Mouse (Mus musculus) lung, adult 18-20 months (tissue): ENCODE data around the gene Stag3.

ENCODE experiments used
- DNase-seq, 2 experiments: peaks; one replicate each; pipeline ENCODE4 v3.0.0; 2022; ENCODE audit warnings: mixed read lengths in 2 of 2

The Stag3 gene

DNA sequence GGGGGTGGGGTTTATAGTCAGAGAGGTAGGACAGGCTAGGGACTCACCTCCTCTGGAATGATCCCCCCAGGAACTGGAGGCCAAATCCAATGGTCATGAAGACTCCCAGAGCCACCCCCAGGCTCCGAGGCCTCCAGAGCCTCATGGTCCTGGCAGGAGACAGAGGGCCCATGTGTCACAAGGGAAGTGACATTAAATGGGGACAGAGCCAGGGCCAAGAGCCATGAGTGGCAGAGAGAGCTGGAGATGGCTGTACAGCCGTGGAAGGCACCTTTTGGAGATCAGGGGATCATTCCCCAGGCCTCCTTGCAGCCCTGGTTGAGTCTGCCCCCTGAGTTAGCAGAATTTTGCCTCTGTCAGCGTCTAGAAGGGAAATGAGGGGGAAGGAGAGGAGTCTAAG, 8.8 kb upstream of the Stag3 start:
- DNase-seq: no peak

DNA sequence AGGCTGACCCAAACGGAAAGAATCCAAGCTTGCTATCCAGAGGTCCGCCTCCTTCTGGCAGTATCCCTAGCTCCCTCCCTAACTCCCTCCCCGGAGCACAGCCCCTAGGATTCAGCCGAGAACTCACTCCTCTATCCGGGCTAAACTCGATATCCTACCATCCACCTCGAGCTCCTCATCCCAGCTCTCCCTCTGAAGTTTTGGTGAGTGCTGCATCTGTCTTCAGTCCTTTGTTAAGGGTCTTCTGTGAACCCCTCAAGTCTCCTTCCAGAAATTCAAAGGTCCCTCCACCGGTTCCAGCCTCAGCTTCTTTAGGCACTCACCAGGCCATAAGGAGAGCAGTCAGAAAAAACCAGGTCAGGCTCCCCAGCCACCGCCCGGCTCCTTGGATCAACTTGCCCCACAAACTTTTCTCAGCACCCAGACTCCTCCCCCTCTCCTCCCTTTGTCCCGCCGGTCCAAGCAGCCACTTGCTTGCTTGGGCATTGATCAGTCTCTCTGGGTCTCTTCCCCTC, 7.6 kb upstream of the Stag3 start, which contains the start of gene Gal3st4:
Gene Gal3st4 (minus strand): TSS at position 432 of the 515 bp plus-strand sequence.
- DNase-seq: no peak

DNA sequence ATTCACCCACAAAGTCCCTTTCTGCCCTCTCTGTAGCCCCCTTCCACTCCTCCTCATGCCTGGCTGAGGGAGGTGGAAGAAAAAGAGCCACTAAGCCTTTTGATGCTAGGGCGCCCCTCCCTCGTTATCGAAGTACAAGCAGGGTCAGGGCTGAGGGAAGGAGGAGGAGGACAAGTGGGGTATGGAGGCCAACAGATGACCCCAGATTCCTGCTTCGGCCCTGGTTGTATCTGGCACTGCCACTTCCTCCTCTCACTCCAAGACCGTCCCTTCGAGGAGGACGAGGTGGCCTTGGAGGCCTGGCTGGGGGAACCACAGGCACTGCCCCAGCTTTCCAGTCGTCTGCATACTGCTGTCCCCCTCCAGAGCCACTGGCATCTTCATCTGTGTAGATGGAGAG, 5.9 kb upstream of the Stag3 start:
- no peak for DNase-seq

DNA sequence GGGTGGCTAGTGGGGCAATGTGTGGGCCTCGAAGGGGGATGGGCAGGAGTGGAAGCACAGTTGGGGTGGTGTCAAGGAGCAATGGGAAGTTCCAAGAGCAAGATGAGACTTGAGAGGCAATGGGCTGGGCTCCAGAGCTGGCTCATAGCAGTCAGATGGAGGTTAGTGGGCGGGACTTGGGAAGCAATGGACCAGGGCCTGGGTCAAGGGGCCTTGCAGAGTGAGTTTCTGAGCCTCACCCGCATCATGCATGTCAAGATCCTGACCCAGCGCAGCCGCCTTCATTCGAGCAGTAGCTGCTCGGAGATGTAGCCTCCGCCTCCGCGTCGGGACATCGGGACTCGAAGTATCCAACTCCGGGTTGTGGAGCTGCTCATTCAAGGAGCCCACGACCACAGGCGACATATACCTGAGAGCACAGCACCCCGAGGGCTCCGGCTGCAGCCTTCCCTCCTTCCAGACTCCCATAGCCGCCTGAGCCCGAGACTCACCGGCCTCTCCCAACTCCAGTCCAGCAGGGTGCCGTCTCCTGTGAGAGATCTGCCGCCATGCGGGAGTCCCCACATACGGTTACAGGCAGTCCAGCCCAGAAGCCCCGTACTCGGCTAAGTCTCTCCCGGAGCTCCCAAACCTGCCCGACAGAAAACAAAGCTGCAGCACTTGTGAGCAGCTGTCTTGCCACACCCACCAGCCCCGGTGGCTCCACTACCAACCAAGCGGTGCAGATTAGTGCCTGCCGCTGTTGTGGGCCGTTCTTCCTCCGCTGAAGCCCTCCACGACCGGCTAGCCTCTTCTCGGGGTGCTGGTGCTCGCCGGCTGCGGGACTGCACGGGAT, 4.6 kb upstream of the Stag3 start:
- DNase-seq: no peak

DNA sequence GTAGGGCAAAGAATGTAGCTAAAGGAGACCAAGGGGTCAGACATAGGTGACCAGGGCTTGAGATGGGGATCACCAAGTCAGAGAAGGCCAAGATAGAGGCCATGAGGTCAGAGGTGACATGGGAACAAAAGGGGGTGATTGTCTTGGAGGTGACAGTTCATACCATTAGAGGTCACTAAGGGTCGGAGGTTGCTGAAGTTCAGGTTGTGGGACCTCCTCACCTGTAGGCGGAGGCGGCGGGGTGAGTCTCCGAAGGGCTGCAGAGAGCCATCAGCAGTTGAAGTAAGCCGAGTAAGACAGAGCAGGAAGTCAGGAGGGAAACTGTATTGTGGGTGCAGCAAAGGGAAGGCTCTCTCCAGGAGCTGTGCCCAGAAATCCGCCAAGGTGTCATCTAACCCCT, 2.0 kb upstream of the Stag3 start:
- no peak for DNase-seq

DNA sequence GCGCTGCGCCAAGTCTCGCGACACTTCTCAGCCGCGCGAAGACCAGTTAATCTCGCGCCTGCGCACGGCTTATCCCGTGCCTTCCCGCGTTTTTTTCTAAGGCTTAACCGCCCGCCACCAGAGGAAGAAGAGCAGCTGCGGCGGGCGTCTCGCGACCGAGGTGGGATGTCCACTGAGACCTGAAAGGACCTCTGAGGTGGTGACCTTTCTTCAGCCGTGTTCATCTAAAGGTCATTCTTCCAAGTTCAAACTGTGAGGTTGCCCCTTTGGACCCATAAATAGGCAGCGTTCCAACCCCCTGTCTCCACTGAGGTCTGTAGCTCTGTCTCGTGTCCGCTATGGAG, 357 bp downstream of the Stag3 start:
- no peak for DNase-seq

DNA sequence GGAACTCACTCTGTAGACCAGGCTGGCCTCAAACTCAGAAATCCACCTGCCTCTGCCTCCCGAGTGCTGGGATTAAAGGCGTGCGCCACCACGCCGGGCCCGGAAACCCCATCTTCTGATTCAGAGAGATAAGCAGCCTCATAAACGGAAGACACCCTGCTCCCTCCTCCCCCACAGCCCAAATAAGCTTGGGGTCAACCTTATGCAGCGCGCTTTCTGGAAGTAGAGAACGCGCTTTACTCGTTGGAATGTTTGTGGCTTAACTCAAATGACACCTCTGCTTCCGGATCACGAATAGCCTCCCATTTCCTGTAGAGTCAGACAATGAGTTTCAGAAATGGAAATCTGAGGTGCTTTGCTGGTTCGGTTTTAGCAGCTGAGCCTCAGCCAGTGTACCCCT, 789 bp downstream of the Stag3 start:
- no peak for DNase-seq

DNA sequence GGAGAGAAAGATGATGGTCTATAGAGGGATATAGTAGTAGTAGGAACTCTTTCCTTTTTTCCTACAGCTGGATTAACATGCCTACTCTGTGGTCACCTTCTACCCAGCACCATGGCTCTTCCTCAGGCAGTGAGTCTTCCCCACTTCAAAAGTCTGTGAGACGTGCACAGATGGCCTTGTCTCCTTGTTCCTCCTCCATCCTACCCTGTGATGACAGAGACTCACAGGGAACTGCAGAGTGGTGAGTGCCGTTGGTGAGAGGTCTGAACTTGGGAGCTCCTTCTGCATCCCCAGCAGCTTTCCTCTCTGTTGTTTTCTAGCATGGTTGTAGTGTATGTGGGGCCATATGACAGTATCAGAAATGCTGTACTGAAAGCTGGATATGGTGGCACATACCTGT, 1.8 kb downstream of the Stag3 start:
- DNase-seq: no peak

DNA sequence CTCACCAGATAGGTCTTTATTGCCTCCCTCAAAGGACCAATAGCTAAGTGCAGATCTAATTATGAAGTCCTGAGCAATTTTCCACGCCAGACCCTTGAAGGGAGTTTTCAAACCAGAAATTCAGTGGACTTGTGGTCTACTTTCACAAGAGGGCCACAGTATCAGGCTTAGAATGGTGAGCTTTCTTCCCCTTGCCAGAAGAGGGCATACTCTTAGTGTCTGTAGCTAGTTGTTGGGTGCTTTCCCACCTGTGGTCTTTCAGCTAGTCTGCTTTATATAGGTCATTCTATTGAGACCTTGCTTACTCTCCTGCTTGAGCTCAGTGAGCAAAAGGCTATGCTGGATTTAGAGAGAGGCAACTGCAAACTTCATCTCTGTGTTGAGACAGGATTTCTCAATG, 3.5 kb downstream of the Stag3 start:
- DNase-seq: no peak

DNA sequence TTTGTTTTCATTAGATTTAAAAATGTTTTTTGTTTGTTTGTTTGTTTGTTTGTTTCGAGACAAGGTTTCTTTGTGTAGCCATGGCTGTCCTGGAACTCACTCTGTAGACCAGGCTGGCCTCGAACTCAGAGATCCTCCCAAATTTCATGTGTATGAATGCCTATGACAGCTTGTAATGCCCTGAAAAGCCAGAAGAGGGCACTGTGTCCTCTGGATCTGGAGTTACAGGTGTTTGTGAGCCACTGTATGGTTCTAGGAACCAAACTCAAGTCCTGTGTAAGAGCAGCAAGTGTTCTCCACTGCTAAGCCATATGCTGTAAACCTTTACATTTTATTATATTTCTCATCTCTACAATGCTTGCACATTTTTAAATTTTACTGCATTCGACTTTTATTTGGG, 7.8 kb downstream of the Stag3 start:
- DNase-seq: no peak

DNA sequence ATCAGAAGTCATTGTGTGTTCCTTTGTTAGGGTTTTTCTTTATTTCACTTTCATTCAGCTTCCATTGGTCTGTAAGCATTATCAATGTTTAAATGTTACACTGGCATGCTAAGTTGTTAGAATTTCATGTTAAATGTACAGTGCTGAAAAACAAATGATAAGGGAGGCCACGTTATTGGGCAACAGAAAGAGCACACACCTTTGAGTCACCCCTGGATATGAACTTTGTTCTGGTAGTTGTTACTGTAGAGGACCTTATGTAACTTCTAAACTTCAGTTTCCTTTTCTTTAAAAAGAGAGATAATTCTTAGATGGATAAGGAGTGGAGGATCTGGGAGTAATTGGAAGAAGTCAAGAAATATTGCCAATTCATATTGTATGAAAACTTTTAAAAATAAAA, 11.6 kb downstream of the Stag3 start:
- DNase-seq: no peak

DNA sequence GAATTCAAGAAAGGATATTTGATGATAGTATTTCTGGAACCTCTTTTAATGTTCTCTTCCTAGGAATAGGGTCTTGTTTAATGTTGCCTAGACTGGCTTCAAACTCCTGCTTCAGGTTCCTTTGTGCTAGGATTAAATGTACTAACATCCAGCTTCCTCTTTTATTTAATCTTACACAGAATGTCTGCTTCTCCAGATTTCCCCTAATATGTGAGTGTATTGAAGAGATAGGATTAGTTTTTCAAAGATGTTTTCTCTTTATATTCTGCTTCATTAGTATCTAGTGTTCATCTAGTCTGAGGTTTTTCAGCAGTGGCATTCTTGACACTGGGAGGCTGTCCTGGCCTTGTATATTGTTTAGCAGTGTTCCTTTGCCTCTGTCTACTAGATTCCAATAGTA, 14.1 kb downstream of the Stag3 start:
- no peak for DNase-seq

DNA sequence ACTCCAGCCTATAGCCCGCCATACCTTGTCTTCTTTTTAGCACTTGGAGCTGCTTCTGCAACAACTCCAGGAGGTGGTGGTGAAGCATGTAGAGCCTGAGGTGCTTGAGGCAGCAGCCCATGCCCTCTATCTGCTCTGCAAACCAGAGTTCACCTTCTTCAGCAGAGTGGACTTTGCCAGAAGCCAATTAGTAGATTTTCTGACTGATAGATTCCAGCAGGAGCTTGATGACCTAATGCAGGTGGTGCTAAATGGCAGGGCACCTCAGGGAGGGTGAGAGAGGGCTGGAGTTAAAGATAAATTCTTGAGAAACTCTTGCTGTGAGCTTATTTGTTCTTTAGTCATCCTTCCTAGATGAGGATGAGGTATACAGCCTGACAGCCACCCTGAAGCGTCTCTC, 19.6 kb downstream of the Stag3 start:
- no peak for DNase-seq

DNA sequence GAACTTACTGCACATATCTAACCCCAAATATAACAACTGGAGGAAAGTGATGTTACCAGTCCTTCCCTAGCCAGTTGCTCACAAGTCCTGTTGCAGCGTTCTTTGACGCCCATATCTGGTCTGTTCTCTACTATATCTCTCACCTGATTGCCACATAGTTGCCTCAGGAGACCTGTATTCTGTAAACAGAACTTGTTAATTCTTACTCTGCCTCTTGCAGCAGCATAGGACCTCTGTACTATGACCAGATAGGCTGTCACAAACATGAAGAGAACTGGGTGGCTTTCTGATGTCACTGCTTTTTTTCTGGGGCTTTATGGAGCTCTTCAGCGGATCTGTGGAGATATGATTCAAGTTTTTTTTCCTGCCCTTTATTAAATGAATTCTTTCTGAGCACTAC, 32.8 kb downstream of the Stag3 start:
- no peak for DNase-seq

DNA sequence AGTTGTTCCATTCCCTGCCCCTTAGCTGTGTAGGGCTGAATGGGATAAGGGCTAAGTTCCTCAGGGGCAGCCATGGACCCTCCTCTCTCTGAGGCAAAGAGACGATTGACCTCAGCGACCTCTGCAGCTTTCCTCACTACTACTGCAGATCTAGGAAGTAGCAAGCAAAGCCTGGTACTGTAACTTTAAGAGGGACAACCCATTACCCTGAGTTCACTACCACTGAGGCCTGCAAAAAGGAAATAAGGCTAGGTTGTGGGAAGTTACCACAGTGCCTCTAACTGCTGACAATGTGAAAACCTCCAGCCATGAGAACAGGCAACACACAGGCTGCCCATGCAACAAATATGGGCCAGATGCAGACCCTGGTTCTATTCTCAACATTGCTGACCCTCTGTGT, 61.6 kb downstream of the Stag3 start, which contains the start of gene Pvrig:
Gene Pvrig (plus strand): TSS at position 301 of the 400 bp plus-strand sequence.
- no peak for DNase-seq

DNA sequence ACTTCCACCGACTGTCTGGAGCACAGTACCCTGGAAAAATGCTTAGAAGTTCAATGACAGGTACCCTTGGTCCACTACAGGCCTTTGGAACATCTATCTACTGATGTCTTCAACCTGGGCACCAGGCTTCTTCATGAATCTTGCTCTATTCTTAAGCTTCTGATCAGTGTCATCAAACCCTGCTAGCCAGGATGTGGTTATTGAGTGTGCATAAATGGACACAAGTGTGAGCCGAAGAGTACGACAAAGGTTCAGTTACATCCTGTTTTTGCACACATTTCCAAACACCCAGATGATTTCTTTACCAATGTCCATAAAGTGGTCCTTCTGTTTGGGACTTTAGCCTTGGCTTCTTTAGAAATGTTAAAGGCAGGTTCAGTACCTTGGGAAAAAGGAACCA, 63.2 kb downstream of the Stag3 start:
- DNase-seq: no peak
